In genomic region chr10:31532782-31533181, GRCm38 (mm10) we compare ENCODE assay signal across 24 mouse cellular contexts.
DNase-seq lines count a peak whose midpoint lies in the region; ATAC-seq lines count a peak whose summit lies in the region.
"Had no signal": no experiment of that assay in that cellular context is flagged by ENCODE, and none has a peak within 500 bp of the region (broad histone marks: within the 10 kb centered on the region; RNA-seq: fewer than 3 reads in every experiment).

No protein-coding gene starts in this region.

- H3K9me3 ChIP-seq in embryonic facial prominence, embryonic 15.5 days (replicated peaks): no peaks in the 10 kb centered on the region
- H3K9me3 ChIP-seq in embryonic facial prominence, embryonic 10.5 days: no peaks in the 10 kb centered on the region
- H3K9me3 ChIP-seq in stomach, embryonic 15.5 days: no peaks in the 10 kb centered on the region
- H3K9me3 ChIP-seq: embryonic facial prominence, embryonic 13.5 days; hindbrain, embryonic 12.5 days; hindbrain, embryonic 15.5 days had no signal

- DNase-seq in embryonic facial prominence, embryonic 10.5 days (ENCODE audit: low spot score): no peak
- DNase-seq in NIH3T3 (ENCODE audit: low read depth) (peak; percentile 42), liver (no peak)
- DNase-seq in embryo, embryonic 9.5 days (ENCODE audit: extremely low spot score): no peak
- no peak for DNase-seq in kidney, adult 8-10 months
- DNase-seq: adrenal gland, postnatal 10 days; adrenal gland, postnatal 36 days; B cell, adult 2 months; cerebellum, adult 18-20 months; cerebellum, adult 9-10 months; cerebellum, postnatal 14 days; forebrain, postnatal 0 days; gastrocnemius, adult 2 months; gastrocnemius, postnatal 14 days; heart, adult 11 months had no signal

- H3K4me2 ChIP-seq in embryonic facial prominence, embryonic 15.5 days (replicated peaks): no peak overlapping the region
- no peak overlapping the region for H3K4me2 ChIP-seq in stomach, embryonic 15.5 days
- H3K4me2 ChIP-seq: embryonic facial prominence, embryonic 13.5 days; heart, embryonic 11.5 days; hindbrain, embryonic 12.5 days; hindbrain, embryonic 15.5 days had no signal

- H3K9ac ChIP-seq in embryonic facial prominence, embryonic 15.5 days: no peak overlapping the region
- H3K9ac ChIP-seq in stomach, embryonic 15.5 days: no peak overlapping the region
- H3K9ac ChIP-seq: embryonic facial prominence, embryonic 13.5 days; forebrain, postnatal 0 days; hindbrain, embryonic 12.5 days; hindbrain, embryonic 15.5 days had no signal

- 0 out of 2 replicates have a peak, but pooled peaks cover 4% of the 10 kb centered on the region for H3K4me1 ChIP-seq in embryonic facial prominence, embryonic 15.5 days
- H3K4me1 ChIP-seq in embryonic facial prominence, embryonic 10.5 days: peaks cover 13% of the 10 kb centered on the region
- no peaks in the 10 kb centered on the region for H3K4me1 ChIP-seq in stomach, embryonic 15.5 days

- 0 out of 2 replicates have a peak, but pooled peaks cover 2% of the 10 kb centered on the region for H3K36me3 ChIP-seq in embryonic facial prominence, embryonic 15.5 days
- peaks cover 2% of the 10 kb centered on the region; the same call in 1 of the 2 replicates for H3K36me3 ChIP-seq in embryonic facial prominence, embryonic 10.5 days (replicated peaks)
- no peaks in the 10 kb centered on the region for H3K36me3 ChIP-seq in stomach, embryonic 15.5 days
- H3K36me3 ChIP-seq: hindbrain, embryonic 12.5 days; hindbrain, embryonic 15.5 days had no signal

- no peaks in the 10 kb centered on the region for H3K27me3 ChIP-seq in embryonic facial prominence, embryonic 15.5 days
- H3K27me3 ChIP-seq in embryonic facial prominence, embryonic 10.5 days (replicated peaks; ENCODE audit: low read depth, poor library complexity, severe bottlenecking): no peaks in the 10 kb centered on the region
- H3K27me3 ChIP-seq in stomach, embryonic 15.5 days (replicated peaks): no peaks in the 10 kb centered on the region
- H3K27me3 ChIP-seq: embryonic facial prominence, embryonic 13.5 days; hindbrain, embryonic 12.5 days; hindbrain, embryonic 15.5 days; Patski had no signal

- ATAC-seq in embryonic facial prominence, embryonic 15.5 days (ENCODE audit: insufficient number of reproducible peaks, low FRiP score, low TSS enrichment, low read depth): no peak
- ATAC-seq in stomach, embryonic 15.5 days (ENCODE audit: insufficient read depth, low FRiP score, low read depth): no peak
- ATAC-seq: CD4-positive, CD25-positive, alpha-beta regulatory T cell, adult 4 months; forebrain, embryonic 14.5 days; forebrain, postnatal 0 days; Patski had no signal

- no peak overlapping the region for H3K4me3 ChIP-seq in embryonic facial prominence, embryonic 15.5 days (replicated peaks)
- H3K4me3 ChIP-seq in embryonic facial prominence, embryonic 10.5 days: no peak overlapping the region
- H3K4me3 ChIP-seq in stomach, embryonic 15.5 days (replicated peaks): no peak overlapping the region
- H3K4me3 ChIP-seq: embryonic facial prominence, embryonic 13.5 days; gastrocnemius, adult 2 months; hindbrain, embryonic 12.5 days; hindbrain, embryonic 15.5 days had no signal

- peak overlapping the region; percentile 40; the same call in 1 of the 2 replicates for H3K27ac ChIP-seq in embryonic facial prominence, embryonic 15.5 days (replicated peaks)
- H3K27ac ChIP-seq in embryonic facial prominence, embryonic 10.5 days (replicated peaks): no peak overlapping the region
- H3K27ac ChIP-seq in stomach, embryonic 15.5 days: peak overlapping the region; percentile 57
- H3K27ac ChIP-seq: embryonic facial prominence, embryonic 13.5 days; gastrocnemius, adult 2 months; hindbrain, embryonic 12.5 days; hindbrain, embryonic 15.5 days had no signal

- 62% methylated on average over 2 of the region's 2 CpGs for WGBS in embryonic facial prominence, embryonic 15.5 days
- 93% methylated on average over 2 of the region's 2 CpGs for WGBS in embryonic facial prominence, embryonic 10.5 days
- 74% methylated on average over 2 of the region's 2 CpGs for WGBS in stomach, embryonic 15.5 days
